ENCODE assay signal across 1 mouse cellular context in the genomic region with DNA sequence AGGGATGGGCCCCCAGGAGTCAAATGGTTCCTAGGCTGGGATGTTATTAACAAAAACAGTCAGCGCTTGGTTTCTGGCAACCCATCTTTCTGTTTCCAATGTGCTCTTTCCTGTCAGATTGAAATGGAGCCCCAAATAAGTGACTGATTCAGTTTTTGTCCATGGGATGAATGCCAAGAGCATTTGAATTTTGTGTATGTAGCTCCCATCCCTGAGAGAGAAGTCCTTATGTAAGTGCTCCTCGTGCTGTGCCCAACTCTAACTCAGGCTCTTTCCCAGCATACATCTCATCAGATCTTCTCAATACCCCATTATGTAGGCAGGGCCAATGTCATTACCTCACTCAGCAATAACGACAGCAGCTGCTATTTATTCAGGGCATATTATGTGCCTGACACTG.
TF ChIP-seq lines count a peak whose summit lies in the region.

No protein-coding gene starts in this region.

TF ChIP-seq in CH12.LX, 34 proteins besides CTCF, POLR2A, EP300 and RAD21 (continued from another document):
- TF ChIP-seq USF2 (conservative IDR thresholded peaks at IDR 0.05; ENCODE audit: low read depth, low read length), result no peak
- no peak for TF ChIP-seq MYC (IDR thresholded peaks at IDR 0.05; ENCODE audit: low read depth, low read length)
- no peak for TF ChIP-seq ZMIZ1 (IDR thresholded peaks at IDR 0.05; ENCODE audit: low read depth, low read length)
- TF ChIP-seq POLR2AphosphoS2 (IDR thresholded peaks at IDR 0.05; ENCODE audit: low read depth, low read length), result no peak
- TF ChIP-seq TBP (conservative IDR thresholded peaks at IDR 0.05; ENCODE audit: low read depth, low read length), result no peak
- TF ChIP-seq UBTF (IDR thresholded peaks at IDR 0.05; ENCODE audit: low read depth, low read length), result no peak
